Mouse (Mus musculus): Measurements from ENCODE around the gene Rasa3.

The Rasa3 gene

DNA sequence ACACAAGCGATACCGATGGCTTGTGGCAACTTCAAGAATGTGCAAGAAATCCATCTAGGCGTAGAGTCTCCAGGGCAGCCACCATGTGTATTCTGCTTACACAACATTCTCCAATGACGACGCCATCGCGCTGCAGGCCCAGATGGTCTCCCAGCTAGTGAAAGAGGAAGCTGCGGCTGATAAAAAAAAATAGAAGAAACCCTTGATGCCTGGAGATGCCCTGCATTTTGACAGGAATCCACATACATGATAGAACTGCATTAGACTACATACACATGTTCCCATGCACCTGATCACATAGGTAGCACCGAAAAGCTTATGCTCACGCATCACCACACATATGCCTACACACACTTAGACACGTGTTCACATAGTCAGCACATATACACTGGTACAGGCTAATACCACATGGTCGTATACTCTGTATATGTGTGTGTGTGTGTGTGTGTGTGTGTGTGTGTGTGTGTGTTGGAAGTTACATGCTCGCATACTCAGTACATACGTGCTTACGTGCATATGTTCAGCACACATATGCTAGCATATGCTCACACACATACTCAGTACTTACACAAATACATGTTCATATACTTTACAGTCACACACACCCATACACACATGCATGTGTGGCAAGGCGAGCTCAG is 8.4 kb upstream of the Rasa3 start:
- peak; percentile 67 for DNase-seq (ENCODE audit: low read depth, low spot score)

DNA sequence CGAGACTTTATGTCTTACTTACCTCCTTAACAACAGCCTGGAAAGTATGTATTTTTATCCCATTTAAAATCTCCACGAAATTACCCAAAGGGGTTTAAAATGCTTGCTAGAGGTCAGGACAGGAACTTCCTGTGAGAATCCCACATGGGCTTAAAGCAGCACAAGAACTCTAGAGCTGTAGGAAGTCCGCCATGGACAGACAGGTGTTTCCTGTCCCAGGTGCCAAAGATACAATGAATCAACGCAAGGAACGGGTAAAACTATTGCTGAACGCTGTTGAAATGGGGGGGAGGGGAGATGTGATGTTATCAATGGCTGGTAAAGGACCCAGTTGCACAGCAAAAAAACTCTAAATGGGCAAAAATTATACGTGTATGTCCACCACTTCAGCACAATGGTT is 6.7 kb upstream of the Rasa3 start:
- peak; percentile 33 for DNase-seq (ENCODE audit: low read depth, low spot score)

DNA sequence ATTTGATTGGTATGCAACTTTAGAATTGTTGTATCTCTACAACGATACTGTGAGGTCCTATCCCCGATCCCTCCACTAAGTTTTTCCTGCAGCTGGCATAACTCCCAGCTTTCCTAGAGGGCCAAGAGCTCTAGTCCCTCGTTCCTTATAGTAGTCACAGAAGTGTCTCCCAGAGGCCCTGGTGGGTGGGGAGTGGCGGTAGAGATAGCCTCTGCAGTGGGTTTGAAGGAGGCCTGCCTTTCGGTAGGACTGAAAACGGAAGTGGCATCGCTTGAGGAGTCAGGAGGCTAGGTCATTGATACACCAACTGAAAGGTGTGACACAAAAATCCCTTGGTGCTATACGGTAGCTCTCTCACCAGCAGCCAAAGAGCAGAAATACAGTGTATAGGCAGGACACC is 779 bp upstream of the Rasa3 start:
- peak; percentile 58 for DNase-seq (ENCODE audit: low read depth, low spot score)

DNA sequence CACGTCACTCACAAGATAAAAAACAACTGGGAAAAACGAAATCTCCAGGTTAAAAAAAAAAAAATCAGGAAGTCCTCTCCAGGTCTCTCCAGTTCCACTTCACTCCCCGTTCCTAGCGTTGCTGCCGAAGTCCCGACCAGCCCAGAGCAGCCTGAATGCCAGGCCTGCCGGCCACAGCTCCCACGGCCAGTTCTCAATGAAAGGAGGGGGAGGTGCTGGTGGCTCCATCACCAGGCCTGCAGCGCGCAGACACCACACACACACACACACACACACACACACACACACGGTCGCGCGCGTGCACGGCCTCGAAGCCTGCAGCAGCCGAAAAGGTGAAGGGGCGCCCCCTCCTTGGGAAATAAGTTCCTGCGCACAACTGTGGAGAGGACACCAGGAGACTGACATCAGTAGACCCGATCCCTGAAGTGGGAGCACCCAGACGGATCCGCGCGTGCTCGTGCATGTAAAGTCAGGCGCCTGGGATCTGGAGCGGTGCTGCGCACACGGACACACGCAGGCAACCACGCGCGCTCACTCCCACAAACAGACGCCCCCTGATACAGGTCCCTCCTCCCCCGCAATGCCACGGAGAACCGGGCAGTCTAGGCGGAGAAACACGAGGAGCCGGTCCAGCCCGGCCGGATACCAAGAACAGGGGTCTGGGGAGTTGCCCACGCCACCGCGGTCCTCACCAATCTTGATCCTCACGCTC is 546 bp downstream of the Rasa3 start:
- peak; percentile 91 for DNase-seq (ENCODE audit: low read depth, low spot score)

DNA sequence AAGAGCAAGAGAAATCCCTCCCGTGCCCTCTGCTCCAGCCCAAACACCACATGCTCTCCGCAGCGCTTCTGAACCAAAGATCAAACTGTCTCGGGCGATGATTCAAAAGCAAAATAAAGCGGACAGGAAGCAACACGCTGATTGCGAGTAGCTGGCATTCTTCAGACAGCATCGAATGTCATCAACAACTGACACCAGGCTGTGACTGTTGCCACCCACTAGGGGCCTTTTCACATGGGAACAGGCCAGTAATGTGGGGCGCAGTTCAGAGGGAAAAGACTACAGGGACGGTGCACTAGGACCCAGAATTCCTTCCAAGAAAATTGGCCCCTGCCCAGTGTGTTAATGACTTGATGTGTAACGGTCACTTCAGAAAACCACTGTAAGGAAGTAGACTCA is 1.1 kb downstream of the Rasa3 start:
- peak; percentile 82 for DNase-seq (ENCODE audit: low read depth, low spot score)

DNA sequence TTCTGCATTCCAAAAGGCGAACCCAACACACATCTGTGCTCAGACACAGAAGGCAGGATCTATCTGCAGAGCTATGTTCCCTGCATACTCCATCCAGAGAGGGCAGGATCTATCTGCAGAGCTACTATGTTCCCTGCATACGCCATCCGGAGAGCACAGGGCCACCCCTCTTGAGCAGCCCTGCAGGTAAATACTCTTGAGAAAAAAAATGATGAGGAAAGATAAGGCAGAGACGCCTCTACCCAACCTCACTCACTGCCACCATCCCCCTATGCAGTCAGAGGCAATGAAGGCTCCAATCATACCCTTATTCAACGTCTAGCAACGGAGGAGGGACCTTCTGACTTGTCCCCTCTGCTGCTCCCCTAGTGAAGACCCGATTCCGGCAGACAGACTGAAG is 1.9 kb downstream of the Rasa3 start:
- DNase-seq (ENCODE audit: low read depth, low spot score) = no peak

DNA sequence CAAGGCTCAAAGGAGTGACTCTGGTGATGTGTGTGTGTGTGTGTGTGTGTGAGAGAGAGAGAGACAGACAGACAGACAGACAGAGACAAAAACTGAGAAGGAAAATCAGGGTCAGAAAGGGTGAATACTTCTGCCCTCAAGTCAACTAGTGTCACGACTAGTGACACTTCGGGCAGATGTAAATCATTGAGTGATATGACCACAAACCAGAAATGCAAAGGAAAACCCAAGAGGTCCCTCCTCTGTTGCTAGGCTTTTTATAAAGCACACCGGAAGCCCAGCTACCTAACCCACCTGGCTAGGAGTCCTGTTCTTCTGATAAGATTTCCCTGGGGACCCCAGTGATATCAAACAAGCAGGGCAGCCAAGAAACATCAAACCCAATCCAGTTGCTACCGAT is 2.3 kb downstream of the Rasa3 start:
- peak; percentile 79 for DNase-seq (ENCODE audit: low read depth, low spot score)

DNA sequence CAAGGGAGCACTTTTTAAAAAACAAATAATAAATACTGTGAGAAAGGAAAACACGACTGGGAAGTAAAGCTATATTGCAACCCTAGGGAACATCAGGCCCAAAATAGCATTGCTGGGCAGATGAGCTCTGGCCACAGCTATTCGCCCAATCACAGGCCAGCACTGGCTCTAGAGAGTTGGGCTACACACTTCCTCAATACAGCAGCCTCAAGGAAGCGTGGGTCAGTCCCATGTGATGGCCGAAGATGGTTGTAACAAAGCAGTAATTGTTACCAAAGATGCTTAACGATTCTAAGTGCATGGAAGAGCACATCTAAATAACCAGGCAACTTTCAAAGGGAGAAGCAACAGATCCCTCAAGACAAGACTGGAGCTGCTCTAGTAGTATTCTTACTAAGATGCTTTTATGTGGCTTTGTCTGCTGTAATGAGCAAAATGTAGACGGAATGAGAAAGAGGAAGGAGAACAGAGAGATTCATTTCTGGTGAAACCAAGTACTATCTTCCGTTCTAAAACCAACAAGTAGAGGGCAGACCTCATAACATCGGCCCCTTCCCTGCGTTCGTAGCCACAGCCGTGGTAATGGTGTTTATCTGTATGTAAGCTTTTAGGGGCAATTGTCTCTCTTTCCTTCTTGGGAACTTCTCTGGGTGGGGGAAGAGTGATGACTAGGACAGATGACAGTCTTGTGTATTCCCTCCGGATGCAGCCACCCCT is 3.0 kb downstream of the Rasa3 start:
- DNase-seq (ENCODE audit: low read depth, low spot score) = peak; percentile 84

DNA sequence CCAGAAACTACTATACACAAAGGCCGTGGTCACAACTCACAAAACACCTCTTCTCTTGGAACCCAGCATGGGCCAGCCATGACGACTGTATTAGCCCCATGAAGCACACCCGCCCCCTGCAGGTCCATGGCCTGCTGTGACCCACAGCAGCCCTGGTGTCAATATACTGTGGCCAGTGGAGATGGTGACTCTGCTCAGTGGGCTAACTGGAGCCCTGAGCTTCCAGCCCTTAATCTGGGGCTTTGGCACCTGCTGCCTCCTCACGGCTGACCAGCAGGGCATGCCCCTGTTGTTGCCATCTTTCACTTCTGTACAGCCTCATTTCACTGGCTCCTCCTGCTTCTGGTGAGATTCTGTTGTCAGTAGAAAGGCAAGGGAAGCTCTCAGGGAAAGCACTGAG is 4.2 kb downstream of the Rasa3 start:
- no peak for DNase-seq (ENCODE audit: low read depth, low spot score)

DNA sequence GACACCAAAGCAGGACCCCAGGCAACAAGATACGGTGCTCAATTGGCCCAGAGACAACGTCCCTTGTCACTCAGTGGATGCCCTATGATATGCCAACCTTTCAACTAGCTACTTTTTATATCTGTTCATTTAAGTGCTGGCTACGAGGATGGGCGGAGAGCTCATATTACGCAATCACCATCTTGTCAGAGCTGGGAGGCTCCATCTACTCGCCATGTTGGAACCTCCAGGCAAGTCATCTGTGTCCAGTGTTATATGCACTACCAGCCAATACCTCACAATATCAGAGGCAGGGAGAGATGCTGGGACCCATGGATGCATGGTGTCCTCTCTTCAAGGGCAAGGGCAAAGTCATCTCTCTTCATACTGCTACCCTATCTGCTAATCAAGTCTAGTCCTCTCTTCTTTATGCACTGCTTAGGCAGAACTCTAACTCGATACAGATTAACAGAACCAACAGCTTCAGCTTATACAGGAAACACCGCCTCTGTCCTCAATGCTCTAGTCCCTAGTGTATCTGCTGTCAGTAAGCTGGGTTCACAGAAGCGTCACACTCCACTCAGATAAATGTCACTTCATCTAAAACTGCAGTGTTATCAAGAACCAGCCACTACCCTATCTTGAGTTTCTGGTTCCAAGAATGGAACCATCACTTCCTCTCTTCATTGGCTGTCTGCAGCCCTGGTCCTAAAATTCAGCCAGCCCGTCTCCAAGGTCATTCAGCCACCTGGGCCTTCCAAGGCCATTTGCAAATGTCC is 6.0 kb downstream of the Rasa3 start:
- no peak for DNase-seq (ENCODE audit: low read depth, low spot score)

DNA sequence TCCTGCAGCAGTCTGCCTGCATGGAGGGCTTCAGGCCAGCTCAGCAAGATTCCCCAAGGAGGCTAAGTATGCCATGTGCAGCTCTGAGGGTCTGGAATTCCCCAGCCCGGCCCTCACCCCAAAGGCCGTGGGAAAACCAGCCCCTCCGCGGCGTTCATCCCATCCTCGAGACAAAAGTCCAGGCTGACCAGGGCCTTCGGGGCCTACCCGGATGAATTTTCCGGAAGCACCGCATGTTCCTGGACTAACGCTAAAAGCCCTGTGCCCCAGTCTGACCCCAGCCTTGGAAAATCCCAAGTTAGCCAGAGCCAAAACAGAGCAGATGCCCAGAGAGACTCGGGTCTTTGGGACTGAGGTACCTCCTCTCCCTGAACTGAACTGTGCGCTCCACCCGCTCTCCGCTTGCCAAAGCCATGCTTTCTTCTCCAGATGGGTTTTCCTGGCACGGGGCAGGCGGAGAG is 7.4 kb downstream of the Rasa3 start:
- no peak for DNase-seq (ENCODE audit: low read depth, low spot score)

DNA sequence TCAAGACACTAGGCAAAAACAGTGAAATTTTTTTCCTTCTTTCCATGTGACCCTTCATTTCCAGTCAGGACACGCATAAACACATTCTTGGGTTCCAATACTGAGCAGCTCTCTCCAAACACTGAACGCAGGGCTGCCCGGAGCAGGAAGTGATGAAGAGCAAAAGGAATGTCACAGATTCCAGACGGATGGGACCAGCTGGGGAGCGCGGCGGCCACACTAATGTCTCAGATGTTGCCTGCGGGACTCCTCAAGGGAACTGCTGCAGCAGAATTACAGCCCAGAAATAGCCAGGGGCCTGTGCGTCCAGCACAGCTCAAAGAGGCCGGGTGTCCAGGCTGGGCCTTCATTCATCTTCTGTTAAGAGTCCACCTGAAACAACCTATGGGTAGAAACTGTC is 9.0 kb downstream of the Rasa3 start:
- no peak for DNase-seq (ENCODE audit: low read depth, low spot score)

DNA sequence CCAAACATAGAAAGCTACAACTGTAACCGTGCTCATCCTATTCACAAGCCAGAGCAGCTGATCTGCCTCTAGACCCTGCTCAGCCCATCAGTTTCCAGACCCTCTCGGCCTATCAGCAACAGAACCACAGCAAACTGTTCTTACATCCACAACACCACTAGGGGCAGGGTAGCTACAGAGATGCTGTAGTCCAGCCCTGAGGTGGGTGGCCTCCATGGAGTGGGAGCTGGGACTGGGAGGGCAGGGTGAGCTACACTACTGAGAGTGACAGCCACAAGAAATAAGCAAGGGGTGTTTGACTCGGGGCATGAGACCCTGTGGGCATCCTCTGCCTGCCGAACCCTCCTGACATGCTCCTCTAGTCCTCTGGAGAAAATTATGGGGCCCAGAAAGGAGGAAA is 9.5 kb downstream of the Rasa3 start:
- DNase-seq (ENCODE audit: low read depth, low spot score) = no peak

DNA sequence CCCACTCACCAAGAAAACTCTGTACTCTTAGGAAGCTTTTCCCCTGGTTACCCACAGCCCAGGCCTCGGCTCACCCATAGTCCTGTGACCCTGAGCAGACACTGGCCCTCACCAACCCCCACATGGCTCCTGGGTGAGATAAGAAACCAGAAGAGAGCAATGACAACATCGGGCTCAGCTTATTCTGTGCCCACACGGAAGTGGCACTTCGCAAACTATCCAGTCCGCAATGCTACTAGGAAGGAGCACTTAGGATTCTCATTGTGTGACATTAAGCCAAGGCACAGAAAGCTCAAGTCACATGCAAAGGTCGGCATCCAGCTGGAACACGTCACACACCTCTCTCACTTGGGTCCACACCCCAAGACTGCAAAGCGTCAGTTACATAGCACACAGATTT is 11.5 kb downstream of the Rasa3 start:
- no peak for DNase-seq (ENCODE audit: low read depth, low spot score)

DNA sequence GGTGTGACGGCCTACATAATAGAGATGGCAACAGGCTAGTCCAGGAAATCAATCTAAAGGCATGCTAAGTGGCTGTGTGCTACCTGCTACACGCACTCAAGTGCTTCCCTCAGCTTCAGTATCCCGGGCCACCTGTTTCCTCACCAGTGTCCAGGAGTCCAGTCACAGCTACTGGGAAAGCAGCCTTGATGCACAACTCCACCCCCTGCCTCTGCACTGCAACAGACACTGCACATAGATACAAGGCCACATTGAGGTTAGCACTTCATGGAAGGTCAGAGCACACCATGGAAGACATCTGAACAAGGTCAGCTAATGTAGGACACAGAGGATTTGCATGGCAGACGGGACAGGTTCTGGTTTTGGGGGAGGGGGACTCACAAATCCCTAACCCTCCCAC is 11.9 kb downstream of the Rasa3 start:
- no peak for DNase-seq (ENCODE audit: low read depth, low spot score)

DNA sequence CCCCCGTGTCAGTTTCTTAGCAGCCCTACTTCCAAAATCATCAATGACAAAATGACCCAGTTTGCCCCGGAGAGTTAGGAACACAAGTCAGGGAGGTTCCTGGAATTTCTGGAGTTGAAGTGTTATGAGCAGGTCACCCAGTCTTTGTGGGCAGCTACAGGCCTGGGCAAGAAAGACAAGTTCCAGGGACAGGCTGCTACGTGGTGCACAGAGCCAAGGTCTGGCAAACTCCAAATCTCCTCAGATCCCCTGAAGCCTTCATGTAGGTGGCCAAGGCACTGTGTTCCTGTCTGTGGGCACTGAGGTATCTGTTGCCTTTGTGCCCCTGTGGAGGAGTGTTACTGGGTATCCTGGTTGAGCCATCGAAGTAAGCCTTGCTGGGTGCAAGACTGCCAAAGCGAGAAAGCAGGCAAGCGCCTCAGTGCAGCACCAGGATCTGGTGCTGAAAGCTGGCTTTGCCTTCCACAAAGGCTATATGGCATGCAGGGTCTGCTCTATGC is 12.6 kb downstream of the Rasa3 start:
- no peak for DNase-seq (ENCODE audit: low read depth, low spot score)

DNA sequence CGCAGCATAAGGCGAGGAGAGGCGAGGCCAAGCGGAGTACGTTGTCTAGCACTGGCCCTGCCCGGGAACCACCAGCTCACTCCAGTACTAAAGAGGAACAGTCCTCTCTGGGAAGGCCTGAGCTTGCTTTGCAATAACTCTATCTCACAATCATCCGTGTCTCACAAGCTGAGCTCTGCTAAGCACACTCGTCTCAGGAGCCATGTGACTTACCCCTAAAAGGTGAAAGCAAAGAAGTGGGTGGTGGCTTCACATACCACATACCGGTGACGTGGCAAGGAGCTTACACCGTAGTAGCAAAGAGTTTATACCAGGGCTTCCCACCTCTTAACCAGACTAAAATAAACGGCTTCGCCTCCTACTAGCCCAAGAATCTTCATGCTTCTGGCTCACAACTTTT is 17.1 kb downstream of the Rasa3 start:
- DNase-seq (ENCODE audit: low read depth, low spot score) = peak; percentile 71

DNA sequence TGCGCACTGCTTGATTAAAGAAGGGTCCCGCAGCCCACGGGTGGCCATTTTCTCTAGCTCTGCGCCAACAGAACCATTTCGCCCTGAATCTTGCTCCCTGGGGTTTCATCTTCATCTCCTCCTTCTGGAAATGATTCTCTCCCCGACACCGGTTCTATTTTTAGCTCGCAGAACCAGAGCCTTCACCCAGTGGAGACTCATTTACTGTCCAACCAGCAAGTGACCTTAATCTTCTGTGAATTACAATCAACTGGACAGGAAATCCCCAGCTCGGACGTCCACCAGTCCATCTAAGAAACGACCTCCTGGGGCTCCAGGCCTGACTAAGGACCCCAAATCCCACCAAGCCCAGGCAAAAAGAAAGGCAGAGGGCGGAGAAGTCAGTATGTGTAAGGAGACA is 19.9 kb downstream of the Rasa3 start:
- no peak for DNase-seq (ENCODE audit: low read depth, low spot score)

DNA sequence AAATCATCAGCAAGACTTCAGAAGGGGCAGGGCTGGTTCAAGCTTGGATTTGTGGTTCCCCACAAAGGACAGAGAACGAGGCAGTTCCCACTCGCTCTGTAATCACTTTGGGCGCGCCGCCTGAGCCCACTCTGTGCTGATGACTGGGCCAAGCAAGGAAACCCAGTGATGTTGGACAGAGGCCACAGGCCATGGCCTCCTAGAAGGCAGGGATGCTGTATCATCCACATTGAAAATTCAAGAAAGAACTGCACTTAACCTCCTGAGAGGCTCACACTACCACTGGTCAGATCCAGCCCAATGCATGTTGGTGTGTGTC is 22.4 kb downstream of the Rasa3 start:
- no peak for DNase-seq (ENCODE audit: low read depth, low spot score)

DNA sequence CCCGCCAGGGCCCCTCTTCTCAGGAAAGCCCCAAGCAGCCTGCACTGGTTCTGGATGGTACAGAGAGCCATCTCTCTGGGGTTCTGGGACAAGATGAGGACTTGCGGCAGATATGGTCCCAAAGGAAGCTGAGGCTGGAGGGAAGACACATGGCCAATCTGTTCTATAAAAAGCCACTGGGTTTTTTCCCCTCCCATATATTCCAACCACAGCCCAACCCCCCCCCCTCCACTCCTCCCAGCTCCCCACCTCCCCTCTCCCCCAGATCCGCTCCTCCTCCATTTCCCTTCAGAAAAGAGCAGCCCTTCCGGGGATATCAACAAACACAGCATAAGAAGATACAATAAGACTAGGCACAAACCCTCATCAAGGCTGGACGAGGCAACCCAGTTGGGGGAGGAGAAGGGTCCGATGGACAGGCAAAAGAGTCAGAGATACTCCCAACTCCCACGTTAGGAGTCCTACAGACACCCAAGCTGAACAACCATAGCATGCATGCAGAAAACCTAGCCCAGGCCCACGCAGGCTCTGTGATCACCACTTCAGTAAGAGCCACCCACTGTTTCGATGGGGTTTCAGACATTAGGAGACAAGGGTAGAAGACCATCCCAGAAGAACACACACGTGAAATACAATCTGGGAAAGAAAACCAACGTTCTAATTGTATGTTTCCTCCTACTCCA is 22.9 kb downstream of the Rasa3 start:
- no peak for DNase-seq (ENCODE audit: low read depth, low spot score)

DNA sequence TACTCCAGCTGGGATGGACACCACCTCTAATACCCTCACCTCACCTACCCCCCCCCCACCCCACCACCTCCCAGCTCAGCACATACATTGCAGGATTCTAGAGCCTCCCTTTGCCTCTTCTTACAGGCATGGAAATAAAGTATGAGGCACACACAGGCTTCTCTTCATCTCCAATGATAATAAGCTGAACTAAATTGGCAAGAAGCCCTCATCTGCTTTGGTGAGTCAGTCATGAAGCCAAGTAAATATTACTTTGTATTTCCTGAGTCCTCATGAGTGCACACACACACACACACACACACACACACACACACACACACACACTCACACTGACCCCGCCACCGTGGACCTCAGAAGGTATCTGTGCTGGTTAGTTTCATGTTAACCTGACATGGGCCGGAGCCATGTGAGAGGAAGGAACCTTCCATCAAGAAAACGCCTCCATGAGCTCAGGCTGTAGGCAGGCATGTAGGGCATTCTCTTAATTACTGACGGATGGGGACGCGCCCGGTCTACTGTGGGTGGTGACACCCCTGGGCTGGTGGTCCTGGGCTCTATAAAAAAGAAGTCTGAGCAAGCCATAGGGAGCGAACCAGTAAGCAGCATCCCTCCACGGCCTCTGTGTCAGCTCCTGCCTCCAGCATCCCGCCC is 26.7 kb downstream of the Rasa3 start:
- DNase-seq (ENCODE audit: low read depth, low spot score) = no peak
